Mouse (Mus musculus): ENCODE data around the gene Hydin.

GRCm38 (mm10) chr8:110646064-110646463, 379.3 kb downstream of the Hydin start:
- 0 out of 2 replicates have a peak, but pooled peaks have one; percentile 20 for TF ChIP-seq CTCF (IDR thresholded peaks at IDR 0.05; ENCODE audit: low read depth, low read length)
- no peak for TF ChIP-seq TAL1 (conservative IDR thresholded peaks at IDR 0.05; ENCODE audit: low read depth, low read length)
- TF ChIP-seq GATA1 (IDR thresholded peaks at IDR 0.05; ENCODE audit: borderline replicate concordance, low read length), result no peak
- no peak for TF ChIP-seq POLR2AphosphoS5 (IDR thresholded peaks at IDR 0.05; ENCODE audit: insufficient replicate concordance, low read depth, low read length)
